Comparison of ENCODE assay signal across 8 mouse cellular contexts in genomic region chr2:35651297-35651731, GRCm38 (mm10).
A peak's percentile ranks its signal among the peaks of the same experiment; 100 is the strongest.
DNase-seq lines count a peak whose midpoint lies in the region; ATAC-seq lines count a peak whose summit lies in the region.

No protein-coding gene starts in this region.

- no peak overlapping the region for H3K4me2 ChIP-seq in heart, embryonic 13.5 days
- no peak overlapping the region for H3K4me2 ChIP-seq in forebrain, embryonic 14.5 days (ENCODE audit: low read length)
- H3K4me2 ChIP-seq in neural tube, embryonic 13.5 days = no peak overlapping the region

- no peaks in the 10 kb centered on the region for H3K27me3 ChIP-seq in heart, embryonic 13.5 days (replicated peaks)
- no peaks in the 10 kb centered on the region for H3K27me3 ChIP-seq in forebrain, embryonic 14.5 days (replicated peaks; ENCODE audit: control insufficient read depth, insufficient read depth, low read length)
- H3K27me3 ChIP-seq in neural tube, embryonic 13.5 days = no peaks in the 10 kb centered on the region

- H3K4me1 ChIP-seq in heart, embryonic 13.5 days = peaks cover 88% of the 10 kb centered on the region
- H3K4me1 ChIP-seq in forebrain, embryonic 14.5 days (ENCODE audit: control insufficient read depth, insufficient read depth, low read length) = 0 out of 2 replicates have a peak, but pooled peaks cover 4% of the 10 kb centered on the region
- peaks cover 31% of the 10 kb centered on the region for H3K4me1 ChIP-seq in neural tube, embryonic 13.5 days (replicated peaks)

- no peak overlapping the region for H3K4me3 ChIP-seq in heart, embryonic 13.5 days
- H3K4me3 ChIP-seq in forebrain, embryonic 14.5 days (ENCODE audit: low read depth, low read length) = no peak overlapping the region
- H3K4me3 ChIP-seq in neural tube, embryonic 13.5 days = no peak overlapping the region

- H3K9ac ChIP-seq in heart, embryonic 13.5 days = 0 out of 2 replicates have a peak overlapping the region, but pooled peaks have one; percentile 28
- H3K9ac ChIP-seq in forebrain, embryonic 14.5 days (ENCODE audit: low read length) = no peak overlapping the region
- H3K9ac ChIP-seq in neural tube, embryonic 13.5 days = no peak overlapping the region

- no peak for ATAC-seq in heart, embryonic 13.5 days (ENCODE audit: extremely low read depth, insufficient number of reproducible peaks, low FRiP score, low TSS enrichment)
- ATAC-seq in forebrain, embryonic 14.5 days = peak; percentile 36; the same call in 1 of the 2 replicates
- 0 out of 2 replicates have a peak, but pooled peaks have one; percentile 20 for ATAC-seq in neural tube, embryonic 13.5 days (ENCODE audit: low read depth)

- H3K9me3 ChIP-seq in heart, embryonic 13.5 days = no peaks in the 10 kb centered on the region
- H3K9me3 ChIP-seq in forebrain, embryonic 14.5 days (replicated peaks; ENCODE audit: control insufficient read depth, low read length) = no peaks in the 10 kb centered on the region
- no peaks in the 10 kb centered on the region for H3K9me3 ChIP-seq in neural tube, embryonic 13.5 days

- DNase-seq in heart, adult 9 months (ENCODE audit: low spot score in 2 of 2) = no peak
- peak; percentile 53 for DNase-seq in 3T3-L1 (ENCODE audit: low read depth, low spot score)
- DNase-seq in ZHBTc4 (ENCODE audit: low read depth, low spot score) = peak; percentile 65
- peak; percentile 66 for DNase-seq in forebrain, embryonic 14.5 days (ENCODE audit: low spot score)
- DNase-seq in kidney, postnatal 10 days = peak; percentile 76
- DNase-seq in spleen, postnatal 36 days (ENCODE audit: low spot score in 2 of 2) = no peak

- peaks cover 32% of the 10 kb centered on the region for H3K36me3 ChIP-seq in heart, embryonic 13.5 days
- no peaks in the 10 kb centered on the region for H3K36me3 ChIP-seq in forebrain, embryonic 14.5 days (ENCODE audit: control insufficient read depth, insufficient read depth, low read length)
- H3K36me3 ChIP-seq in neural tube, embryonic 13.5 days = no peaks in the 10 kb centered on the region

- no peak overlapping the region for H3K27ac ChIP-seq in heart, embryonic 13.5 days (replicated peaks)
- H3K27ac ChIP-seq in forebrain, embryonic 14.5 days (ENCODE audit: low read depth, low read length) = no peak overlapping the region; the same call in 1 of the 2 replicates
- no peak overlapping the region; the same call in 1 of the 2 replicates for H3K27ac ChIP-seq in neural tube, embryonic 13.5 days (replicated peaks)

- WGBS in heart, embryonic 13.5 days = 65% methylated on average over 6 of the region's 6 CpGs
- WGBS in forebrain, embryonic 14.5 days = 48% methylated on average over 6 of the region's 6 CpGs
- WGBS in neural tube, embryonic 13.5 days = 39% methylated on average over 6 of the region's 6 CpGs

Comparison
In these comparisons a context has a peak if more than half of its experiments do, and no peak if none do; other contexts are left out.
1. DNase-seq: peak in 3T3-L1 (single experiment), ZHBTc4 (single experiment), forebrain, embryonic 14.5 days (single experiment) and kidney, postnatal 10 days (single experiment); none in heart, adult 9 months (0 of 2) and spleen, postnatal 36 days (0 of 2).